Mouse (Mus musculus) gastrocnemius, postnatal 36 days (tissue): ENCODE measurements around the gene Tril. TPM values are rescaled to one million over a fixed set of nuclear protein-coding genes. Genes with fewer than 3 reads are reported as not detected.

Experiments
- DNase-seq, 2 experiments: peaks; one replicate each; pipeline ENCODE4 v3.0.0; 2022
- intact Hi-C: fragments of 180-260 bp; cut with DNase I; formaldehyde crosslinking; loops from one replicate; pipeline ENCODE4 v1.15.1; 2025
- total RNA-seq, 2 experiments: library from RNA; stranded (reverse); gene quantifications; 2 replicates each; pipeline ENCODE4 v1.2.3; 2021

Tril gene
- total RNA-seq, 2 experiments from 2014 or later, result 2.2 to 3.0 TPM

GRCm38 (mm10) chr6:53807185-53807584 is 13.4 kb downstream of the Tril start:
- DNase-seq, result no peak
- intact Hi-C loops, result no loop called here

- no peak for DNase-seq
- intact Hi-C loops, result no loop called here
Measured at GRCm38 (mm10) chr6:53806591-53807023, 14.0 kb downstream of the Tril start.

- DNase-seq, result no peak
- intact Hi-C loops, result no loop called here
Measured at GRCm38 (mm10) chr6:53806021-53806420, 14.6 kb downstream of the Tril start.

GRCm38 (mm10) chr6:53804145-53804544 is 16.5 kb downstream of the Tril start:
- DNase-seq, result no peak
- intact Hi-C loops, result no loop called here

GRCm38 (mm10) chr6:53803551-53803950 is 17.1 kb downstream of the Tril start:
- no peak for DNase-seq
- intact Hi-C loops, result no loop called here

- DNase-seq, result peak; percentile 59 to 72
- intact Hi-C loops, result no loop called here
Measured at GRCm38 (mm10) chr6:53801893-53802286, 18.7 kb downstream of the Tril start.

GRCm38 (mm10) chr6:53801269-53801892 is 19.2 kb downstream of the Tril start:
- DNase-seq, result no peak
- intact Hi-C loops, result no loop called here

- no peak for DNase-seq
- intact Hi-C loops, result loop anchor here (5.0 kb wide), 2 partner anchors 73 to 158 kb away; no protein-coding TSS in a partner anchor
Measured at GRCm38 (mm10) chr6:53798865-53799264, 21.8 kb downstream of the Tril start.

GRCm38 (mm10) chr6:53796835-53797234 is 23.8 kb downstream of the Tril start:
- intact Hi-C loops, result loop anchor here (5.0 kb wide), 2 partner anchors 75 to 160 kb away; no protein-coding TSS in a partner anchor
- no peak for DNase-seq

GRCm38 (mm10) chr6:53795788-53796187 is 24.8 kb downstream of the Tril start:
- peak in 1 of 2 experiments; percentile 29 for DNase-seq
- intact Hi-C loops, result loop anchor here (5.0 kb wide), 2 partner anchors 77 to 162 kb away; no protein-coding TSS in a partner anchor

GRCm38 (mm10) chr6:53795078-53795477 is 25.6 kb downstream of the Tril start:
- no peak for DNase-seq
- intact Hi-C loops, result loop anchor here (5.0 kb wide), 2 partner anchors 77 to 162 kb away; no protein-coding TSS in a partner anchor

GRCm38 (mm10) chr6:53794323-53794971 is 26.2 kb downstream of the Tril start:
- DNase-seq, result peak; percentile 67 to 69
- intact Hi-C loops, result no loop called here

GRCm38 (mm10) chr6:53782880-53783539 is 37.6 kb downstream of the Tril start:
- peak in 1 of 2 experiments; percentile 36 for DNase-seq
- intact Hi-C loops, result loop anchor here (5.0 kb wide), 1 partner anchor 444 kb away; no protein-coding TSS in a partner anchor

- DNase-seq, result no peak
- intact Hi-C loops, result loop anchor here (5.0 kb wide), 1 partner anchor 445 kb away; no protein-coding TSS in a partner anchor
Measured at GRCm38 (mm10) chr6:53782273-53782672, 38.4 kb downstream of the Tril start.

- intact Hi-C loops, result loop anchor here (1.0 to 5.0 kb wide), 2 partner anchors 180 to 446 kb away; no protein-coding TSS in a partner anchor
- peak in 1 of 2 experiments; percentile 39 for DNase-seq
Measured at GRCm38 (mm10) chr6:53781171-53781570, 39.5 kb downstream of the Tril start.

- DNase-seq, result no peak
- intact Hi-C loops, result loop anchor here (5.0 kb wide), 1 partner anchor 447 kb away; no protein-coding TSS in a partner anchor
Measured at GRCm38 (mm10) chr6:53780008-53780407, 40.6 kb downstream of the Tril start.

GRCm38 (mm10) chr6:53779526-53779925 is 41.1 kb downstream of the Tril start:
- intact Hi-C loops, result loop anchor here (10.0 kb wide), 1 partner anchor 385 kb away; no protein-coding TSS in a partner anchor
- DNase-seq, result no peak

- intact Hi-C loops, result loop anchor here (10.0 kb wide), 1 partner anchor 386 kb away; no protein-coding TSS in a partner anchor
- DNase-seq, result no peak
Measured at GRCm38 (mm10) chr6:53778424-53778955, 42.1 kb downstream of the Tril start.

- no peak for DNase-seq
Measured at GRCm38 (mm10) chr6:53768275-53768674, 52.4 kb downstream of the Tril start.

GRCm38 (mm10) chr6:53766243-53766915 is 54.3 kb downstream of the Tril start:
- intact Hi-C loops, result no loop called here
- DNase-seq, result no peak

More at GRCm38 (mm10) chr6:53768275-53768674, 52.4 kb downstream of the Tril start:
- intact Hi-C loops, result no loop called here
